Mouse (Mus musculus) liver, adult 2 months (tissue): Measurements from ENCODE around the gene Cd300e. TPM values are rescaled to one million over a fixed set of nuclear protein-coding genes. Genes with fewer than 3 reads are reported as not detected.

ENCODE experiments used
- DNase-seq: peaks from one replicate; pipeline ENCODE4 v3.0.0-alpha.2; 2011; ENCODE audit warnings: low read depth, low spot score; ENCODE audit errors: extremely low read depth
- H3K27ac ChIP-seq: fragments of 200-500 bp; replicated peaks from 2 replicates; pipeline ENCODE4 v1.5.1; 2012; ENCODE audit warnings: low read depth, mild to moderate bottlenecking, control low read depth, inconsistent platforms, low read length; ENCODE audit not compliant: insufficient read depth
- H3K27me3 ChIP-seq: fragments of 200-500 bp; 2 replicates; pipeline ENCODE4 v1.6.1; 2012; ENCODE audit warnings: mild to moderate bottlenecking, moderate library complexity, low read length, inconsistent platforms; ENCODE audit not compliant: control insufficient read depth, insufficient read depth
- H3K36me3 ChIP-seq: fragments of 200-500 bp; 2 replicates; pipeline ENCODE4 v1.6.1; 2012; ENCODE audit warnings: low read length, inconsistent platforms; ENCODE audit not compliant: control insufficient read depth, insufficient read depth
- H3K4me1 ChIP-seq: fragments of 200-500 bp; 2 replicates; pipeline ENCODE4 v1.6.1; 2011; ENCODE audit warnings: low read length; ENCODE audit not compliant: control insufficient read depth, insufficient read depth
- H3K4me3 ChIP-seq: fragments of 200-500 bp; 2 replicates; pipeline ENCODE4 v1.5.1; 2011; ENCODE audit warnings: low read depth, mild to moderate bottlenecking, control low read depth, low read length, moderate library complexity; ENCODE audit not compliant: insufficient read depth
- H3K79me2 ChIP-seq: fragments of 200-500 bp; 2 replicates; pipeline ENCODE4 v1.6.1; 2012; ENCODE audit warnings: inconsistent platforms, mild to moderate bottlenecking, low read length, moderate library complexity; ENCODE audit not compliant: control insufficient read depth, insufficient read depth
- H3K9ac ChIP-seq: fragments of 200-500 bp; 2 replicates; pipeline ENCODE4 v1.6.1; 2012; ENCODE audit warnings: low read depth, mild to moderate bottlenecking, control low read depth, inconsistent platforms, low read length
- CTCF ChIP-seq: fragments of 200-500 bp; IDR thresholded peaks from 2 replicates; pipeline ENCODE4 v1.5.1; 2011; ENCODE audit warnings: low read depth, low read length, control low read depth
- POLR2A ChIP-seq: fragments of 200-500 bp; IDR thresholded peaks from 2 replicates; pipeline ENCODE4 v1.6.1; 2011; ENCODE audit warnings: low read length, control low read depth; ENCODE audit not compliant: insufficient read depth; ENCODE audit errors: extremely low read depth
- WGBS: fragments of 180-500 bp; shearing (Covaris S2); methylation state at CpG from one replicate; pipeline ENCODE4 v1.1.7; 2018; 5-methylcytosine and 5-hydroxymethylcytosine counted together
- polyA plus RNA-seq: library from polyadenylated mRNA; depleted of rRNA; stranded (reverse); fragments of >200 nt; gene quantifications from 2 replicates; pipeline ENCODE4 v1.2.3, GENCODE M21; 2012
- total RNA-seq: library from RNA; depleted of rRNA; stranded (reverse); fragments of >200 nt; gene quantifications from 2 replicates; pipeline ENCODE4 v1.2.3, GENCODE M21; 2014

The Cd300e gene
- total and polyA plus RNA-seq, 2 experiments: 1.3 to 1.4 TPM

DNA sequence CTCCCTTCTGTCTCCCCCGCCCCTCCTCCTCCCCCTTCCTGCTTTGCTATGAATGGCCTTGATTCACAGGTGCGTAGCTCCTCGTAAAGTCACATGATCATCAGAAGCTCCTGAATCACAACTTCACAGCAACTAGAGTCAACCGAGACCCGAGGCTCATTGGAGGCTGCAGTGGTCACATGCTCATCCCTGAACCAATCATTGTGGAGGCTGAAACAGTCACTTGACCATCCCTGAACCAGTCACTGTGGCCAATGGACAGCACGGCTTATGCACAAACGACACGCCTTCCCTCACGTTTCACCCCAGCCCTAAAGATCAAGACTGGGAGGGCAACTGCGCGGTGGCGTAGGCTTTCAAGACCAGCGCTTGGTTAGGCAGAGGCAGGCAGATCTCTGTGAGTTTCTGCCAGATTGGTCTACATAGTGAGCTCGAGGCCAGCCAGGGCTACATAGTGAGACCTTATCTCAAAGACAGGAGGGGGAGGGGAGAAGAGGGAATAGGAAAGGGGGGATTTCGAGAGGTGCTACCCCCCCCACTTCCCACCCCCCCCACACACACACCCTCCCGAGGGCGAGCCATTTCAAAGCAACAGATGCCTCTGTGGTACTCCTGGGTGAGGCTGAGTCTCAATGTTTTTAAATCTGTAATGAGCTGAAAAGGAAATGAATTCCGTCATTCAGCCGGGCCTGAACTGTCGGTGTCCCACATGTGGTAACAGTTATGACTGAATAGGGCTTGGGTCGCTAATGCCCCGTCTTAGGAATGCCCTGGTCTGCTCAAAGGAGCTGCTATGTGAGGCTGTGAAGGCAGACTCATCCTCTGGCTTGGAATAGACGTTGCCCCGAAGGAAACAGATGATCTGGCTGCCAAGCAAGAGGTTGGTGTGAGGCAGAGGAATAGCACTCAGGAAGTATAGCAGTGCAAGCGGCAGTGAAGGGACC is 41.8 kb upstream of the Cd300e start:
- TF ChIP-seq CTCF (no peak), POLR2A (no peak)

DNA sequence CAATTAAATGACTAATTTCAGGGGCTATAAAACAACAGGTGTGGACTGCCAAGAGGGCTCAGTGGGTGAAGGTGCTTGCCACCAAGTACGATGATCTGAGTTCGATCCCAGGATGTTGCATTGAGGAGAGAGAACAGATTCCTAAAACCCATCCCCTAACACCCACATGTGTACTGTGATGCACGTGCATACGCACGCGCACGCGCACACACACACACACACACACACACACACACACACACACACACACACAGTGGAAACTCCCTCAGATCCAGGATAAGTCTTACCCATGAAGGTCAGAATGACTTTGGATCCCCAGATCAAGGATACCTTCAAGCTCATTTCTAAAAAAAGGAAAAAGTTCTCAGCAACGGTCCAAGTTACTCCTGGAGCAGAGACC is 40.1 kb upstream of the Cd300e start:
- no peak overlapping the region for H3K4me3 ChIP-seq
- H3K27ac ChIP-seq: no peak overlapping the region
- no peak for DNase-seq
- no peaks in the 10 kb centered on the region for H3K4me1 ChIP-seq
- no peaks in the 10 kb centered on the region for H3K79me2 ChIP-seq
- H3K36me3 ChIP-seq: no peaks in the 10 kb centered on the region
- no peak for TF ChIP-seq POLR2A
- no peak for TF ChIP-seq CTCF
- WGBS: 95% methylated on average over 9 of the region's 9 CpGs
- peaks cover 4% of the 10 kb centered on the region for H3K27me3 ChIP-seq
- H3K9ac ChIP-seq: no peak overlapping the region

More for the DNA sequence above, 41.8 kb upstream of the Cd300e start:
- H3K27ac ChIP-seq: no peak overlapping the region
- no peaks in the 10 kb centered on the region for H3K4me1 ChIP-seq
- WGBS: 89% methylated on average over 25 of the region's 25 CpGs
- no peak overlapping the region for H3K9ac ChIP-seq
- H3K4me3 ChIP-seq: no peak overlapping the region
- no peaks in the 10 kb centered on the region for H3K36me3 ChIP-seq
- no peaks in the 10 kb centered on the region for H3K79me2 ChIP-seq
- H3K27me3 ChIP-seq: peaks cover 5% of the 10 kb centered on the region
- no peak for DNase-seq

DNA sequence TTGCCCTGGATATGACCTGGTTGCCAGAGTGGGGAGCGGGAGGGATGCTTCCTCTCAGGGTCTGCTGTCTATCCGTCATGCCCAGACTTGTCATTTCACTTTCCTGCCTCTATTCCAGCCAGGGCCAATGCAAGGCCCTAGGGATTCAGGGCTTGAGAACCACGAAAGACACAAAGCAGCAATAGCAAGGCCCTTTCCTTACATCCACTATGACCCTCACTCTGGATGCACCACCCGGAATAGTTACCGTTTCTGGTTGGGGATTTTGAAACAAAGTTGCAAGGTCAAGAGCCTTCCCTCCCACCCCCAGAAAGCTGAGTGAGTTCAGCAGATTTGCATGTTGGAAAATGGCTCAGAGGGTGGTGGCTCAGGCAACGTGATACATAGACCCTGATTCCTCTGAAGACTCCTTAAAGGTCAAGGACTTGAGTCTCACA is 39.7 kb upstream of the Cd300e start:
- DNase-seq: no peak
- Histone ChIP-seq H3K36me3 (no peaks in the 10 kb centered on the region), H3K4me1 (no peaks in the 10 kb centered on the region), H3K4me3 (no peak overlapping the region), H3K79me2 (no peaks in the 10 kb centered on the region), H3K27me3 (no peaks in the 10 kb centered on the region), H3K9ac (no peak overlapping the region), H3K27ac (no peak overlapping the region)
- TF ChIP-seq CTCF (no peak), POLR2A (no peak)
- whole genome bisulfite sequencing: 61% methylated on average over 6 of the region's 6 CpGs

DNA sequence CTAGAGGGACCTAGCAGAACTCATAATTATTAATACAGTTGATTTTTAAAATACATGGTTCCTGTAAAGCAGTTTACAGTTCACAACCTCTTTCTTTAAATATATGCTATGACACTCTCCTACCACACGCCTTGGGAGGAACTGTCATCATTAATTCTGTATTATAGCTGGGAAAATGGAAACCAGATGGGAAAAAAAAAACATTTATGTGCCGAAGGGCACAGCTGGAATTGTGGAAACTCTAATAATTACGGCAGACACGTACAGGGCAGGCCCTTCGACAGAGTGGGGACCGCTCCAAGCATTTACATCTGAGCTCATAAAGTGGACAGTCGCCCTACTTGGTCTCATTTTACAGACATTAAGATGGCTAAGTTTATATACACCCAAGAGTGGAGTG is 38.8 kb upstream of the Cd300e start:
- Histone ChIP-seq H3K27me3 (no peaks in the 10 kb centered on the region), H3K4me3 (no peak overlapping the region), H3K27ac (no peak overlapping the region), H3K4me1 (no peaks in the 10 kb centered on the region), H3K9ac (no peak overlapping the region), H3K79me2 (no peaks in the 10 kb centered on the region), H3K36me3 (no peaks in the 10 kb centered on the region)
- TF ChIP-seq CTCF (no peak), POLR2A (no peak)
- no peak for DNase-seq
- WGBS: 88% methylated on average over 7 of the region's 7 CpGs

DNA sequence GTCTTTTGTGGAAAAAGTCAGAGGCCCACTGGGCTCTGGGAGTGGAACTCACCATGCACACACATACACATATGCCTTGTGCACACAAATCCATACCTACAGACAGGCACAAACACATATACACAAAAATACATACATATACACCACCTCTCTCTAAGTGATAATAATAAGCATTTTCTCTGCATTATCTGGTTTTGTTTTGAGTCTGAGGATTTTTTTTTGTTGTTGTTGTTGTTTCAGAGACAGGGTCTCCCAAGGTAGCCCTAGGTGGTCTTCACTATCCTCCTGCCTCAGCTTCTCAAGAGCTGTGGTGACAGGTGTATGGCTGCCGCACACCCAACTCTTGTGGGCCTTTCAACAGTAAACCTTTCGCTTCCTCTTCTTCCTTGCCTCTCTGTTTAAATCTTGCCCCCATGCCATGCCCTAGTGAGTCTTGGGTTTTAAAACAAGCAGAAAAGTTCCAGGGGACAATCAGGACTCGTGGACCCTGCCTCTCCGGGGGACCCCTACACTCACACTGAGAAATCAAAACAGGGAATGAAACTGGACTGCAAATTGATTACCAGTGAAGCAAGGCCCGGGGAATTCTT is 38.1 kb upstream of the Cd300e start:
- H3K36me3 ChIP-seq: no peaks in the 10 kb centered on the region
- WGBS: 80% methylated on average over 5 of the region's 5 CpGs

More for the DNA sequence above, 38.1 kb upstream of the Cd300e start:
- Histone ChIP-seq H3K27ac (no peak overlapping the region), H3K79me2 (no peaks in the 10 kb centered on the region), H3K27me3 (no peaks in the 10 kb centered on the region), H3K9ac (no peak overlapping the region), H3K4me1 (no peaks in the 10 kb centered on the region), H3K4me3 (no peak overlapping the region)
- no peak for DNase-seq
- TF ChIP-seq POLR2A (no peak), CTCF (no peak)
